Mouse (Mus musculus) intestine, embryonic 16.5 days (tissue): Measurements from ENCODE around the gene Uggt1. TPM values are rescaled to one million over a fixed set of nuclear protein-coding genes. Genes with fewer than 3 reads are reported as not detected.

ENCODE experiments used
- ATAC-seq: fragments of 200-750 bp; cut with Nextera tagmentation; 2 replicates; pipeline ENCODE4 v1.8.0; 2017; ENCODE audit warnings: moderate TSS enrichment, moderate library complexity
- H3K27ac ChIP-seq: fragments of 300-500 bp; sonication (generic); 2 replicates; pipeline ENCODE4 v1.5.1; 2014; ENCODE audit warnings: mild to moderate bottlenecking, low read length
- H3K27me3 ChIP-seq: fragments of 300-500 bp; sonication (generic); replicated peaks from 2 replicates; pipeline ENCODE4 v1.6.1; 2014; ENCODE audit warnings: low read length, control low read depth, mixed read lengths; ENCODE audit not compliant: control insufficient read depth, insufficient read depth
- H3K36me3 ChIP-seq: fragments of 300-500 bp; sonication (generic); 2 replicates; pipeline ENCODE4 v1.6.1; 2014; ENCODE audit warnings: low read length, control low read depth; ENCODE audit not compliant: control insufficient read depth, insufficient read depth
- H3K4me1 ChIP-seq: fragments of 300-500 bp; sonication (generic); 2 replicates; pipeline ENCODE4 v1.6.1; 2014; ENCODE audit warnings: low read length, control low read depth, mixed read lengths; ENCODE audit not compliant: control insufficient read depth, insufficient read depth
- H3K4me2 ChIP-seq: fragments of 300-500 bp; sonication (generic); 2 replicates; pipeline ENCODE4 v1.6.1; 2014; ENCODE audit warnings: low read depth, low read length, control low read depth
- H3K4me3 ChIP-seq: fragments of 300-500 bp; sonication (generic); 2 replicates; pipeline ENCODE4 v1.5.1; 2014; ENCODE audit warnings: mild to moderate bottlenecking, low read length
- H3K9ac ChIP-seq: fragments of 300-500 bp; sonication (generic); 2 replicates; pipeline ENCODE4 v1.6.1; 2014; ENCODE audit warnings: low read depth, low read length
- H3K9me3 ChIP-seq: fragments of 300-500 bp; sonication (generic); 2 replicates; pipeline ENCODE4 v1.6.1; 2016; ENCODE audit warnings: low read length, control low read depth; ENCODE audit not compliant: control insufficient read depth
- WGBS: fragments of 180-500 bp; shearing (Covaris S2); extraction: QIAGEN DNeasy Blood & Tissue Kit; methylation state at CpG from one replicate; pipeline ENCODE4 v1.1.7; 2014; 5-methylcytosine and 5-hydroxymethylcytosine counted together
- polyA plus RNA-seq: library from polyadenylated mRNA; unstranded; fragments of >200 nt; fragmentation: Nextera tagmentation; extraction: Ambion mirVana; gene quantifications from 2 replicates; pipeline ENCODE4 v1.2.1, GENCODE M21; 2015

The Uggt1 gene
- polyA plus RNA-seq, 1 experiment from 2014 or later, result 44.6 TPM

- no peaks in the 10 kb centered on the region for H3K27me3 ChIP-seq
- no peaks in the 10 kb centered on the region for H3K9me3 ChIP-seq
- WGBS, result 71% methylated on average over 3 of the region's 3 CpGs
- H3K36me3 ChIP-seq, result peaks cover 3% of the 10 kb centered on the region; the same call in 1 of the 2 replicates
- H3K4me2 ChIP-seq, result no peak overlapping the region
- no peak for ATAC-seq
- H3K27ac ChIP-seq, result no peak overlapping the region
- no peak overlapping the region for H3K9ac ChIP-seq
- H3K4me3 ChIP-seq, result no peak overlapping the region
- no peaks in the 10 kb centered on the region for H3K4me1 ChIP-seq
These were observed 19.9 kb downstream of the Uggt1 start for GRCm38 (mm10) chr1:36224648-36225047.

- peaks cover 4% of the 10 kb centered on the region; the same call in 1 of the 2 replicates for H3K36me3 ChIP-seq
These were observed 30.2 kb downstream of the Uggt1 start for GRCm38 (mm10) chr1:36214324-36214723.

GRCm38 (mm10) chr1:36201739-36202138 is 42.8 kb downstream of the Uggt1 start:
- Histone ChIP-seq H3K9ac (no peak overlapping the region), H3K4me2 (no peak overlapping the region), H3K9me3 (no peaks in the 10 kb centered on the region), H3K27me3 (no peaks in the 10 kb centered on the region), H3K4me3 (no peak overlapping the region), H3K27ac (no peak overlapping the region), H3K4me1 (no peaks in the 10 kb centered on the region), H3K36me3 (no peaks in the 10 kb centered on the region; the same call in none of the 2 replicates)
- 88% methylated on average over 12 of the region's 12 CpGs for WGBS
- no peak for ATAC-seq

More at GRCm38 (mm10) chr1:36214324-36214723, 30.2 kb downstream of the Uggt1 start:
- Histone ChIP-seq H3K4me1 (no peaks in the 10 kb centered on the region), H3K9me3 (no peaks in the 10 kb centered on the region), H3K4me2 (no peak overlapping the region), H3K27me3 (no peaks in the 10 kb centered on the region), H3K27ac (no peak overlapping the region), H3K4me3 (no peak overlapping the region), H3K9ac (no peak overlapping the region)
- 87% methylated on average over 4 of the region's 4 CpGs for WGBS
- no peak for ATAC-seq

- peaks cover 4% of the 10 kb centered on the region; the same call in 1 of the 2 replicates for H3K36me3 ChIP-seq
- no peak for ATAC-seq
- WGBS, result 88% methylated on average over 3 of the region's 3 CpGs
These were observed 50.0 kb downstream of the Uggt1 start for GRCm38 (mm10) chr1:36194482-36194881.

GRCm38 (mm10) chr1:36191966-36192365 is 52.6 kb downstream of the Uggt1 start:
- no peak overlapping the region for H3K4me2 ChIP-seq
- no peaks in the 10 kb centered on the region for H3K4me1 ChIP-seq
- no peaks in the 10 kb centered on the region for H3K9me3 ChIP-seq
- H3K36me3 ChIP-seq, result 0 out of 2 replicates have a peak, but pooled peaks cover 7% of the 10 kb centered on the region
- H3K27me3 ChIP-seq, result no peaks in the 10 kb centered on the region
- no peak for ATAC-seq
- no peak overlapping the region for H3K9ac ChIP-seq
- 81% methylated on average over 11 of the region's 11 CpGs for WGBS
- no peak overlapping the region for H3K27ac ChIP-seq
- H3K4me3 ChIP-seq, result no peak overlapping the region

More at GRCm38 (mm10) chr1:36194482-36194881, 50.0 kb downstream of the Uggt1 start:
- H3K9me3 ChIP-seq, result no peaks in the 10 kb centered on the region
- no peak overlapping the region for H3K4me2 ChIP-seq
- H3K4me1 ChIP-seq, result no peaks in the 10 kb centered on the region
- H3K27me3 ChIP-seq, result no peaks in the 10 kb centered on the region
- H3K27ac ChIP-seq, result no peak overlapping the region
- no peak overlapping the region for H3K9ac ChIP-seq
- no peak overlapping the region for H3K4me3 ChIP-seq

- Histone ChIP-seq H3K36me3 (peaks cover 14% of the 10 kb centered on the region; the same call in 1 of the 2 replicates), H3K27ac (no peak overlapping the region), H3K4me1 (no peaks in the 10 kb centered on the region), H3K27me3 (no peaks in the 10 kb centered on the region), H3K9me3 (no peaks in the 10 kb centered on the region), H3K4me3 (no peak overlapping the region), H3K4me2 (no peak overlapping the region), H3K9ac (no peak overlapping the region)
- 81% methylated on average over 5 of the region's 5 CpGs for WGBS
- no peak for ATAC-seq
These were observed 64.5 kb downstream of the Uggt1 start for GRCm38 (mm10) chr1:36180038-36180437.

GRCm38 (mm10) chr1:36173461-36173860 is 71.1 kb downstream of the Uggt1 start:
- no peaks in the 10 kb centered on the region for H3K9me3 ChIP-seq
- peaks cover 11% of the 10 kb centered on the region; the same call in 1 of the 2 replicates for H3K36me3 ChIP-seq
- H3K9ac ChIP-seq, result no peak overlapping the region
- 79% methylated on average over 8 of the region's 8 CpGs for WGBS
- H3K27me3 ChIP-seq, result no peaks in the 10 kb centered on the region
- ATAC-seq, result no peak
- no peaks in the 10 kb centered on the region for H3K4me1 ChIP-seq
- H3K4me2 ChIP-seq, result no peak overlapping the region
- no peak overlapping the region for H3K4me3 ChIP-seq
- H3K27ac ChIP-seq, result no peak overlapping the region

- 91% methylated on average over 6 of the region's 6 CpGs for WGBS
- Histone ChIP-seq H3K9ac (no peak overlapping the region), H3K4me3 (no peak overlapping the region), H3K36me3 (peaks cover 8% of the 10 kb centered on the region; the same call in 1 of the 2 replicates), H3K9me3 (no peaks in the 10 kb centered on the region), H3K27me3 (no peaks in the 10 kb centered on the region), H3K27ac (no peak overlapping the region), H3K4me2 (no peak overlapping the region), H3K4me1 (no peaks in the 10 kb centered on the region)
- no peak for ATAC-seq
These were observed 71.6 kb downstream of the Uggt1 start for GRCm38 (mm10) chr1:36172941-36173340.

GRCm38 (mm10) chr1:36162687-36163086 is 81.8 kb downstream of the Uggt1 start:
- Histone ChIP-seq H3K9me3 (no peaks in the 10 kb centered on the region), H3K4me1 (no peaks in the 10 kb centered on the region), H3K27me3 (no peaks in the 10 kb centered on the region), H3K4me2 (no peak overlapping the region), H3K27ac (no peak overlapping the region), H3K4me3 (no peak overlapping the region), H3K36me3 (peaks cover 16% of the 10 kb centered on the region), H3K9ac (no peak overlapping the region)
- no peak for ATAC-seq
- 82% methylated on average over 8 of the region's 8 CpGs for WGBS

- H3K27me3 ChIP-seq, result no peaks in the 10 kb centered on the region
- WGBS, result 83% methylated on average over 9 of the region's 9 CpGs
- H3K9ac ChIP-seq, result no peak overlapping the region
- H3K4me3 ChIP-seq, result no peak overlapping the region
- H3K27ac ChIP-seq, result no peak overlapping the region
- no peaks in the 10 kb centered on the region for H3K4me1 ChIP-seq
- no peaks in the 10 kb centered on the region for H3K9me3 ChIP-seq
- no peak for ATAC-seq
- H3K36me3 ChIP-seq, result peaks cover 19% of the 10 kb centered on the region
- H3K4me2 ChIP-seq, result no peak overlapping the region
These were observed 83.3 kb downstream of the Uggt1 start for GRCm38 (mm10) chr1:36161208-36161607.
